Mouse (Mus musculus): ENCODE data around the gene Fam133b.
"Not testable (repeated sequence)": the region's sequence is repeated elsewhere in the genome, so short reads cannot be mapped to it uniquely, and the experiment has no call there.

Fam133b gene

GRCm38 (mm10) chr5:3598766-3599165 is 55.1 kb downstream of the Fam133b start:
- no peak for DNase-seq (ENCODE audit: low spot score in 2 of 2)

GRCm38 (mm10) chr5:3600298-3600697 is 56.7 kb downstream of the Fam133b start:
- DNase-seq (ENCODE audit: low spot score in 2 of 2), result no peak

GRCm38 (mm10) chr5:3600790-3601189 is 57.2 kb downstream of the Fam133b start:
- no peak for DNase-seq (ENCODE audit: low spot score in 2 of 2)

GRCm38 (mm10) chr5:3607114-3607513 is 63.5 kb downstream of the Fam133b start:
- no peak for DNase-seq (ENCODE audit: low spot score in 2 of 2)

GRCm38 (mm10) chr5:3609241-3609640 is 65.6 kb downstream of the Fam133b start:
- no peak for DNase-seq (ENCODE audit: low spot score in 2 of 2)

GRCm38 (mm10) chr5:3611835-3612234 is 68.2 kb downstream of the Fam133b start:
- DNase-seq (ENCODE audit: low spot score in 2 of 2), result not testable (repeated sequence)

All from spleen, postnatal 4 days (tissue).